Mouse (Mus musculus): ENCODE results near the gene Kcnn3.

Gene Kcnn3

DNA sequence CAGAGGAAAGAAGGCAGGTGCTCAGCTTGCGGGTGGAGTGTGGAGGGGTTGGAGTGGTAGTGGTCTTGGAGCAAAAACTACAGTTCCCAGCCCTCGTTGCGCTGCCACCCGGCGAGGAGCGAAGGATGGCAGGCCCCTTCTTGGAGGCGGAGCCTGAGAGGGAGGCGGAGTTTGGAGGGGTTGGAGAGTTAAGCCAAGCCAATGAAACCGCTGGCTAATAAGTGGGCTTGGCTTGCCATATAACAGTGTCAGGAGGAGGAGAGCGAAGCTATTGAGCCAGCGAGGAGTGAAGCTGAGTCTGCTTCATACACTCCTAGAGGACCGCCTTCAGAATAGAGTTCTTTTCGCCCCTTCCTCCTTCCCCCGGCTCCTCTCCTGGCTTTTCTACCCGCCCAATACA lies at the start of gene Kcnn3:
Gene Kcnn3 (plus strand): TSS at position 271 of the 400 bp plus-strand sequence.
- peak; percentile 48 for DNase-seq

DNA sequence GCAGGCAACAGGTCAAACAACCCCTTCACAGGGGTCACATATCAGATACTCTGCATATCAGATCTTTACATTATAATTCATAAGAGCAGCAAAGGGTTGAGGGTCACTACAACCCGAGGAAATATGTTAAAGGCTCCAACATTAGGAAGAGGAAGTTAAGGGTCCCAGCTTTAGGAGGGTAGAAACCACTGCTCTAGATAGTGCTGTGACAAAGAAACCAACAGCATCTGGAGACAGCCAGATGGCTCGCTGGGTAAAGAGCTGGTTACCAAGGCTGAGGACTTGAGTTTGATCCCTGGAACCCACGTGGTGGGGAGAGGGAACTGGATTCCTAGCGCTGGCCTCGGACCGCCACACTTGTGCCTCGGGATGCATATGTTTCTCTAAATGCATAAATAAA lies 47.7 kb upstream of the Kcnn3 start:
- no peak for DNase-seq

DNA sequence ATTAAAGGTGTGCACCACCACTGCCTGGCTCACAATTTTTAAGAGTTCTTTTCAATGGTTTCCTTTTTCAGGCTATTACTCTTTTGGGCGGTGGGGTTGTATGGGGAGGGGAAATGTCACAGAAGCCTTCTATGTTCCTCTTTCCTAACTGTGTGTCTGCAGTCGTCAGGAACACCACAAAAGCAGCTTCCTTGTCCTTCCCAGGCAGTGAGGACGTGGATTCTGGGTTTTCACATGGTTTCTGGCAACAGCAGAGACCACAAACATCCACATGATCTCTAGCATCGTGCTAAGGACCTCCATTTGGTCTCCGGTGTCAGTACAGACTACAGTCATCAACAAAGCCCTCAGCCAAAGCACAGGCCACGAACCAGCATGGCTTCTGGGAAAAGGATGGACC lies 46.1 kb upstream of the Kcnn3 start:
- no peak for DNase-seq

DNA sequence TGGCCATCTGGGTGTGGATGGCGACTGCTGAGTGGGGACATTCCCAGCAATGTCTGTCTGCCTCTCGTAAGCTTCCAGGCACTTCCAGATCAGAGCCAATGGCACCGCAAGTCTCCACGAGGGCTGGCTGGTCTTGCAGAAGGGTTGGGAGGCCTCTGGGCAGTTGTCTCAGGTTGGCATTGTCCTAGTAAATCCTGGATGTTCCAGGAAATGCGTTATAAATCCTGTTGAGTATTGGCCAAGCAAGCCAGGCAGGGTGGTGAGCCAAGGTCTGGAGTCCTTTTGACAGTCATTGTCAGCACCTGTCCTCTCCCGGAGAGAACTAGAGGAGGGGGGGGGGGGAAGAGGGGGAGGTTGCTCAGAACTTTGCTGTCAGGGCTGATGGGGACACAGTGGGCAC lies 40.9 kb upstream of the Kcnn3 start:
- DNase-seq, result no peak

DNA sequence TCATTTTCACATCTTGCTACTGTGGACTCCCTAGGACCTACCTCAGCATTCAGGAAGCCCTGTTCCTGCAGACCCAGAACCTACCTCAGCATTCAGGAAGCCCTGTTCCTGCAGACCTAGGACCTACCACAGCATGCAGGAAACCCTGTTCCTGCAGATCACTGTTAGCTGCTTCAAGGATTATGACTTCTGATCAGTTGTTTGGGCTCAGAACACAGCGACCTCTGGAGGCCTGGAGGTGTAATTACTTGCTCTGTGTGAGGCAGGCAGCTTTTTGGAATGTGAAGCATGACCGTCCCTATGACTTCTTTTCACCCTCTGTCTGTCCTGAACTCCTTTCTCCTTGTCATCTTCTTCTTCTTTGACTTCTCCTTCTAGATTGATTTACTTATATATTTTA lies 38.5 kb upstream of the Kcnn3 start:
- peak; percentile 78 for DNase-seq

DNA sequence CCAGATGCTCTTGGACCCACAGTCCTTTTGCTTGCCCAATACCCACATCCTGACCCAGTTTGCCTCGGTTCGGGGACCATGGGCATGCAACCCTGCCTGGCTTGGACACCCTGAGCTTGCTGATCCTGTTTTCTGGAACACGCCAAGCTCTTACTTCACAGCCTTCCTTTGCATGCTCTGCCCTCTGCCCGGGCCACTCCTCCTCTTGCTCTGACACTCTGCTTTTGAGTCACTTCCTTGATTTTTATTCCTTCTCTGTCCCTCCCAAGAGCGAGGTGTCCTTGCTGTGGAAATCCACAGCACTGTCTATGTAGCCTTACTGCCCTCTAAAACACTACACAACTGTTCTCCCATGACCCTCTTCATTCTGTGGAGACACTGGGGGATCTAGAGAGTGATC lies 37.7 kb upstream of the Kcnn3 start:
- DNase-seq, result no peak

DNA sequence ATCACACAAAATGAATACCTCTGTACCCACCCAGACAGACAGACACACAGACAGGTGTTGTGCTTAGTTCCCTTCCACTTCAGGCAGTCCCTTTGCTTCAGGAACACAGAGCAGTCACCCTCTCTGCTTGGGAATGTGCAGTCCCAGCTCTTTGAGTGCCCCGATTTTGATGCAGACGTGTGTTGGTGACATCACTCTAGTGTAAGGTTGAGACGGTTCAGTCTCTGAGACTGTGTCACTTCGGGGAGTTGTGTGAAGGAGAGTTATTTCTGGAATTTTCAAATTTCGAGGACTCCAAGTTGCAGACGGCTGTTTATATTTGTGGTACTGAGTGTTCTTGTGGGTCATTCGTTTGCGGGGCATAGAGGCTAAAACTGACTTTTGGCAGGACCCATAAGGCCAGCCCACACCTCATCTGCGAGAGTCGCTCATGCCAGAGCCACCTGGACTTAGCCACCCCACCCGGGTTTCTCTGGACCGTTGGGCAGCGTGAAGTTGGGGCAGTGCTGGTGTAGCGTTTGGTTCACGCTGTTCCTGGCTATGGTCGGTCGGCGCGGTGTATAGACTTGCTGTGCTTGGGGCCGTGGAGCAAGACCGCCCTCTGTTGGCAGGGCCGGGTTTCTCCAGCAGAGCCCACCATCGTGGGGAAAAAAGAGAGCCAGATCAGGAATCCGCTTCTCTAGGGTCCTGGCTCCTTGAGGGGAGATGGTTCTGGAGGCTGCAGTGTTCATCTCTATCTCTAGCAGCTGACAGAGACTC lies 35.0 kb upstream of the Kcnn3 start:
- peak; percentile 92 for DNase-seq

DNA sequence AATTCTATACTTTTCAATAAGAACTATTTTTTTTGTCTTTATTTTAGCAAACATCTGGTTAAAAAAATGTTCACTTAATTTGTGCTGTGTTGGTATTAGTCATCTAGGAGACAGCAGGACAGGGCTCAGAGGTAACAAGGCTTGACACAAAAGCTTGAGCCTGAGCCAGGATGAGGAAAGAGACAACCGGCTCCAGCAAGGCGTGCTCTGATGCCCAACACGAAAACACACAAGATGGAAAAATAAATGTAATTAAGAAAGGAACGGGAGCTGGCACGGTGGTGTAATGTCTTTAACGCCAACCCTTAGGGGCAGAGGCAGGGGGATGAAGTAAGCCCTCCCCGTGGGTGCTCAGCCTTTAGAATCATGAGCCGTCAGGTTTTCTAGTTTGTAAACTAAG lies 33.9 kb upstream of the Kcnn3 start:
- no peak for DNase-seq

DNA sequence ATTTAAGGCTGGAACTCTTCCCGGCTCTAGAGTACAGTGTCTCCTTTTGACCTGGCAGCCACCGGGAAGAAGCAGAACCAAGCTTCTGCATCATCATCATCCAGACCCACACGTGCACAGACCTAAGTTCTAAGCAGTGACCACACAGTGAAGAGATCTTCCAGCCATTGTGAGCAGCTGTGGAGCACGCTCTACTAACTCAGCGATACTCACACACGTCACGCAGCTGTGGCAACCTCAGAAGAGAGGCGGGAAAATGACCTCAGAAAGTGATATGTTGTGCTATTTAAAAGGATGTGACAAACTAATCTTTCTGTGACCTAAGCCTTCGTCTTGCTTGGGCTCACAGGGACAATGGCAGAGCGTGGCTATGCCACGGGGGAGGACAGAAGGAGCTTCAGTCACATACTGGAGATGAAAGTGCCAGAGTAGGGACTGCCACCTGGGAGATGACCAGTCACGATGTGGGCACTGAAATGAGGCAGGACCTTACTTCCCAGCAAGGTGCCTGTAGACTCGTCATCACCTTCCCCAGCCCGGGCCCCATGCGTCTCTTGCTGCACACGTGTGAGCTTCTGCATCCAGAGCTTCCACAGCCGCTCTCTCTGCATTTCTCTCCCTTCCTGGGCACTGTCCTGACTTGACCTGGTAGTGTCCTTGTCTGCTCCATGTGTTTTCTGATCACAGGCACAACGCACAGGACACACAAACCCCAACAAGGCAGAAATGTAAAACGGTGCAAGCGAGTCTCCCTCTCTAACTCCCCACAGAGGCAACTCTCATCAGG lies 32.9 kb upstream of the Kcnn3 start:
- no peak for DNase-seq

DNA sequence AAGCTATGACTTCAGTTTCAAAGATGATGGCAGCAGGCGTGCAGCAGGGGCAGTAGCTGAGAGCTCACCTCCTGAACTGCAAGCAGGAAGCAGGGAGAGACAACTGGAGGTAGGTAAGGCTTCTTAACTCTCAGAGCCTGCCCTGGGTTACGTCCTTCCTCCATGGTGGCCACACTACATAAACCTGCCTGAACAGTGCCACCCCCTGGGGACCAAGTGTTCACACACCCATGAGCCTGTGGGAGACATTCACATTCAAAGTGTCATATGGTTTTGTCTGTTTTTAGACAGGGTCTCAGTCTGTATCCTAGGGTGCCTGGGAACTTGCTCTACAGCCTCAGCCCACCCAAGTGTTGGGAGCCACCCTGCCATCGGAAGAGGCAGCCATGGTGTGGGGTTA lies 29.2 kb upstream of the Kcnn3 start:
- DNase-seq, result no peak

DNA sequence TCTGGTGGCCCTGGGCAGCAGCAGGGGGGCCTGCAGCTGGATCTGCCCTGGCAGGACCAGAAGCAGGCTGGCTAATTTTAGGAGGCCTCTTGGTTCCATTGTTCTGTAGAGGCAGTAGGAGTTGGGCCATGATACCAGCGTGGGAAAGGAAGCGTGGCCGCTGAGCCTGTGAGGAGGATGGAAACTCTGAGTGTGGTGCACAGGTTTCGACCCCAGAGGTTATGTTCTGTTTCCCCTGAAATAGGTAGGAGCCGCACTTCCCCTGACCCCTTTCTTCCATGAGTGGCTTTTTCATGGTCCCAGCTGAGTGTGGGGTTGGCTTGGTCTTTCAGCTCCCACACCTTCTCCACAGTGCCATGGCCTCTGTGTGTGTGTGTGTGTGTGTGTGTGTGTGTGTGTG lies 28.4 kb upstream of the Kcnn3 start:
- DNase-seq, result no peak

DNA sequence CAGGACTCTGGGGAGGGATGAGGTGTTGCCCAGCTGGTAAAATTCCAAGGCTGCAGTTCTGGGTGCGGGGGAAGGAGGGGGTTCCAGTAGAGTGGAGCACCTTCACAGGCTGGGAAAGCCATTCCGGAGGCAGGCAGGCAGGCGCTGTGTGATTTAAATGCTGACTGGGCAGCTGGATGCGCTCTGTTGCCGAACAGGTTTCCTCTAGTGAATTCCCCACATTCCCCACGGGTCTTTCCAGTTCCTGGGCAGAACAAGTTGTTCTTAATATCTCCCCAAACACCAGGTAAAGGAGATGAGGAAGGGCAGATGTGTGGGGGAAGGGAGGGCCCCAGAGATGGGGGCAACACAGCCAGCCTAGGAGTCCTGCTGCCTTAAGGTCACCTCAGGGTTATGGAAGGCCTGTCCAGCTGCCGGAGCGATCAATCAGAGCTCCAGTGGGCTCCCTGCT lies 27.2 kb upstream of the Kcnn3 start:
- no peak for DNase-seq

DNA sequence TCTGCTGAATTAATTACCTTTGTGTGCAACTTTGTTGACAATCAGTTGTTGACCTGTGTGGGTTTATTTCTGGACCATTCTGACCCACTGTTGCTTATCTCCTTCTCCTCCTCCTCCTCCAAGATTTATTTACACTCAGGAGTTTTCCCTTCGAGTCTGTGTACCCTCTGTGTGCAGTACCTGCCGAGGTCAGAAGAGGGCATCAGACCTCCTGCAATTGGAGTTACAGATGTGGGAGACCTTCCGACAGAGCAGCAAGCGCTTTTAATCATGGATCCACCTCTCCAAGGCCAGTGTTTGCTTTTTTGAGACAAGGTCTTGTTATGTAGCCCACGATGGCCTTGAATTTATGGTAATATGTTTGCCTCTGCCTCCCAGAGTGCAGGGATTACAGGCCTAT lies 25.3 kb upstream of the Kcnn3 start:
- no peak for DNase-seq

DNA sequence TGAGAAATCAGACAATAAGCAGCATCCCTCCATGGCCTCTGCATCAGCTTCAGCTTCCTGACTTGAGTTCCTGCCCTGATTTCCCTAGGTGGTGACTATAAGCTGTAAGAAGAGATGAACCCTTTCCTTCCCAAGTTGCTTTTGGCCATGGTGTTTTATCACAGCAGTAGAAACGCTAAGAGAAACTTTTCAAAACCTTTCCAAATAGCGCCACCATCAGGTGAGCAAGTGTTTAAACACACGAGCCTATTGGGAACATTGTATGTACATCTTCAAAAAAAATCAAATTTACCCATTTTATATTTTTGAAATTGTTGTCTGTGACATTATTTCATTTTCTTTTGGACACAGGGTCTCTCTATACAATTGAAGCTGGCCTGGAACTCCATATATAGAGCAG lies 23.6 kb upstream of the Kcnn3 start:
- DNase-seq, result no peak

DNA sequence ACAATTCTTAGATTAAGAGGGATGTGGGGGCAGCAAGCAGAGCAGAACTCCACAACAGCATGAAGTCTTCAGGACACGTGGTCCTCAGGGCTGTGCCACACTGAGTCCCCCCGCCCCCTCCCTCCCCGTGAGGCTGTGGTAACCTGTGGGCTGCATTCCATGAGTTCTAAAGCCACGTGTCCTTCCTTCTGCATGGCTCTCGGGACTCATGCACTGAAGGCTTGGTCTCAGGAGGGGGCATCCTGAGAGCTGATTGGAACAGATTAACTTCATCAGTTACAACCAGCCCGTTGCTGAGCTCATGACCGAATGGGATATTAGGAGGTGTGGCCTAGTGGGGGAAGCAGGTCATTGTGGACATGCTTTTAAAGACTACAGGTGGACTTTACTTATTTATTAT lies 20.3 kb upstream of the Kcnn3 start:
- DNase-seq, result no peak

DNA sequence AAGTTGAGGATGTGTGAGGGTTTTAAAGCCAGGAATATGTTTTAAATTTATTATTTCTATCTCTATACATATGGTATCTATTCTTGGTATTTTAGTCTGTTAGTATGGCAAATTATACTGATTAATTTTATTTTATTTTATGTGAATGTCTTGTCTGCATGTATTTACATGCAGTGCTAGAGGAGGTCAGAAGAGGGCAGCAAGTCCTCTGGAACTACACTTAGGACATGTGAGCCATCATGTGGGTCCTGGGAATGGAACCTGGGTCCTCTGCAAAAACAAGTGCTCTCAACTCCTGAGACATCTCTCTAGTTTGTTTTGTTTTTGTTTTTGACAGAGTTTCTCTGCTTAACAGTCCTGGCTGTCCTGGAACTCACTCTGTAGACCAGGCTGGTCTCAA lies 18.5 kb upstream of the Kcnn3 start:
- DNase-seq, result no peak

DNA sequence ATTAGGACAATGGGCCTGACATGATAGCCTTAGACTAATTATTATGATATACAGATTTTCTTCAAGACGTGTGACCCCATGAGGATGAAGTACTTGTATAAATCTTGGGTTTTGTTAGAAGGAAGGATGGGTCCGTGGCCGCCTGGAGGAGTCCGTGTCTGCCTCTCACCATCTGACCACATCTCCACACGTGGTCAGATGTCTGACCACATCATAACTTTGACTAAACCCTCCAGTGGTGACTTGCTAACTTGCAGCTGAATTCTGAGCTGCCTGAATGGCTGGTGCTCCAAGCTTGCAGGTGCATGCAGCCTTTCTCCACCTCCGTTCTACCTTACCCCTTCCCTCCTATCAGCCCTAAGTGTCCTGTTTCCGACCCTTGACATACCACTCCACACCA lies 17.4 kb upstream of the Kcnn3 start:
- no peak for DNase-seq

DNA sequence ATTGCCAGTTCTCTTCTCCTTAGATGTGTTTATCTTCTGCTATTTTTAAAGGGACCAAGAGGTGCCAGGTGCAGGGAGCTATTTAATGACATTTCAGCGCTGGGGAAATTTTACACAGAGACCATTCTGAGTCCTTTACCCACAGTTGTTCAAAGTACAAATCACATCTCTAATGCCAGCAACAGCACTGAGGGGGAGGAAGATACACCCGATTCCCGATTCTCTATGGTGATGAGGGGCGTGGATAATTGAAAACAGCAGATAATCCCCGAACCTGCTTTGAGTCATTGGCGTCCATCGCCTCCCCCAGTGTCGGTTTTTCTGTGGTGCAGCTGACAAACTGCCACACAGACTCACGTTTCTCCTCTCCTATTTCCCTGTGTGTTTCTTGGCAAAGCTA lies 11.9 kb upstream of the Kcnn3 start:
- no peak for DNase-seq

DNA sequence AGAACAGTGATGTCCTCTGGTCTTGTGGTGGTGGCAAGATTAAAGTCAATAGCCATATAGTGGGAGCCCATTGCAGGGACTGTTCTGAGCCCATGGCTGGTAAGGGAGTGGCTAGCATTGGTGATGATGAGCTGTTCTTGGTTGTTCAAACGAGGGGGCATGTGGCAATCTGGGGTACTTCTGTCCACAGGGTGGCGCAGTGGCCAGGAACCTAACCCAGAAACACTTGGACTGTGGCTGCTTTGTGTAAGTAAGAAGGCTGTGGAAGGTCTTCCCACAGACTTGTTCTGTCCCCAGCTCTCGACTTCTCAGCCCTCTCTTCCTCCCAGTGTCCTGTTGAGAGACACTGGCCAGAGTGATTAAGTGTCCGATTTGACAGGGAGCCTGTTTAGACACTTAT lies 9.0 kb upstream of the Kcnn3 start:
- DNase-seq, result peak; percentile 71

DNA sequence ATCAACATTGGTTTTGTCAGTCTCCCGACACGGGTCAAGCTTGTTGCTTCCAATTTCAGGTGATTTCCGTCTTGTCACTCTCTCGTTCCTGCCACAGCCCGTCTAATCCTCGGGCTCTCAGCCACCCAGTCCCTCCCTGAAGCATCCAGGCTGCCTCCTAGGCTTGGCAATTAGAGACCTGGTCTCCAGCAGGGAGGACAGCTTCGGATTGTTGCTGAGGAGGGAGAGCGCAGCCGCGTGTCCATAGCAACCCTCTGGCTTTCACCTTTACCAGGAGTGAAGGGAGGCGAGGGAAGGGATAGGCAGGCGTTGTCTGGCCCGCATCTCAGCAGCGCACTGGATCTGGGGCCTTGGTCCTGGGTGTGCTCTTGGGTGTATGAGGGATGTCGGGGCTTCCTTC lies 8.6 kb upstream of the Kcnn3 start:
- DNase-seq, result no peak

DNA sequence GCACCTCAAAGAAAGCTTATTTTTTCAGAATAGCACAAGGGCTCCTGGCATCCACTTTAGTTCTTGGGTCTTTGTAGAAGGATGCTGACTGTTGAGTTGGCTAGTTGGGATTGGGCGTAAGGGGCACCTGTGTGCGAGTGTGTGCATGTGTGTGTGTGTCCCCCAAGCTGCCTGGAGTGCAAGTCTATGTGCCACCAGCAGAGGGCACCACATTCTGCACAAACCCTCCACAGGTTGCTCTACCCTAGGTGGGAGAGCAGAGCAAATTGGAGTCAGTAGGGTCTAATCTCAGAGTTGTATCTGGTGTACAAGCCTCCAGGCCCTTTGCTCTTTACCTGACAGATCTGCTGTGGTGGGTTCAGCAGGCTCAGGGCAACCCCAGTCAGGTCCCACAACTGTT lies 7.7 kb upstream of the Kcnn3 start:
- peak; percentile 61 for DNase-seq

DNA sequence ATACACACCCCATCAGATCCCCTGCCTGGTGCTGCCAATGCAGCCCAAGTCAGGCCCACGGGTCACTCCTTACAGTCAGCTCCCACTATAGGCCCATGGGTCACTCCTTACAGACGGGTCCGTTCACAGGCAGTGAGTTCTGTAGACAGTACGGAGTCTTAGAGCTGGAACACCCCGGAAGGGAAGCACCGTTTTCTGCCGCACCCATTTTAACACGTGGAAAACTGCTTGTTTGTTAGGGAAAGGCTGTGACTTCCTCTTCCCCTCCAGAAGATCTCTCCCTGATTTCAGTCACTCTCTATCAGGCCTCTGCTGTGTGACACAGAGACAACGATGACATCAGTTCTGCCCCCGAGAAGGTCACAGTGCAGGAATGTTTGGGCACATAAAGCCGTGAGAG lies 4.5 kb upstream of the Kcnn3 start:
- no peak for DNase-seq

DNA sequence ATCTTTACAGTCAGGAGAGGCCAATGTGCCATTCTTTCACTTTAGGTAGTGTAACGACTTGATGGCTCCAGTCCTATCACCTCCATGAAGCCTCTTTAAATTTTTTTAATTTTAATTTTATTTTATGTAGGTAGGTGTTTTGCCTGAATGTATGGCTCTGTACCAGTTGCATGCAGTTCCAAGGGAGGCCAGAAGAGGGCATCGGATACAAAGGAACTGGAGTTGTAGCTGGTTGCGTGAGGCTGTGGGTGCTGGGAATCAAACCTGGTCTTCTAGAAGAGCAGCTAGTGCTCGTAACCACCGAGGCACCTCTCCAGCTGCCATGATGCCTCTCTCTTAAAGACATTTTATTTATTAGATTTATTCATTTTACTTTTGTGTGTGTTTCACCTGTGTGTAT lies 3.6 kb upstream of the Kcnn3 start:
- no peak for DNase-seq

DNA sequence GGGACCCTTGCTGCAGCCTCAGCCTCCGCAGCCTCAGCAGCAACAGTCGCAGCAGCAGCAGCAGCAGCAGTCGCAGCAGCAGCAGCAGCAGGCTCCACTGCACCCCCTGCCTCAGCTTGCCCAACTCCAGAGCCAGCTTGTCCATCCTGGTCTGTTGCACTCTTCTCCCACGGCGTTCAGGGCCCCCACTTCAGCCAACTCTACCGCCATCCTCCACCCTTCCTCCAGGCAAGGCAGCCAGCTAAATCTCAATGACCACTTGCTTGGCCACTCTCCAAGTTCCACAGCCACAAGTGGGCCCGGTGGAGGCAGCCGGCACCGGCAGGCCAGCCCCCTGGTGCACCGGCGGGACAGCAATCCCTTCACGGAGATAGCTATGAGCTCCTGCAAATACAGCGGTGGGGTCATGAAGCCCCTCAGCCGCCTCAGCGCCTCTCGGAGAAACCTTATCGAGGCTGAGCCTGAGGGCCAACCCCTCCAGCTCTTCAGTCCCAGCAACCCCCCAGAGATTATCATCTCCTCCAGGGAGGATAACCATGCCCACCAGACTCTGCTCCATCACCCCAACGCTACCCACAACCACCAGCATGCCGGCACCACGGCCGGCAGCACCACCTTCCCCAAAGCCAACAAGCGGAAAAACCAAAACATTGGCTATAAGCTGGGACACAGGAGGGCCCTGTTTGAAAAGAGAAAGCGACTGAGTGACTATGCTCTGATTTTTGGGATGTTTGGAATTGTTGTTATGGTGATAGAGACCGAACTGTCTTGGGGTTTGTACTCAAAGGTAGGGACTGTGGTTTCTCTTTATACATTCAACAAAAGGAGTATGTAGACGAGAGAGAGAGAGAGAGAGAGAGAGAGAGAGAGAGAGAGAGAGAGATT lies 896 bp downstream of the Kcnn3 start:
- DNase-seq, result no peak

Measured in thymus, postnatal 4 days (tissue).